Mouse (Mus musculus) cerebellum, adult 9-10 months (tissue): ENCODE measurements around the gene Rps16.
A peak's percentile ranks its signal among the peaks of the same experiment; 100 is the strongest.

Source experiments
- DNase-seq: peaks from one replicate; pipeline ENCODE4 v3.0.0; 2022

Rps16 gene

DNA sequence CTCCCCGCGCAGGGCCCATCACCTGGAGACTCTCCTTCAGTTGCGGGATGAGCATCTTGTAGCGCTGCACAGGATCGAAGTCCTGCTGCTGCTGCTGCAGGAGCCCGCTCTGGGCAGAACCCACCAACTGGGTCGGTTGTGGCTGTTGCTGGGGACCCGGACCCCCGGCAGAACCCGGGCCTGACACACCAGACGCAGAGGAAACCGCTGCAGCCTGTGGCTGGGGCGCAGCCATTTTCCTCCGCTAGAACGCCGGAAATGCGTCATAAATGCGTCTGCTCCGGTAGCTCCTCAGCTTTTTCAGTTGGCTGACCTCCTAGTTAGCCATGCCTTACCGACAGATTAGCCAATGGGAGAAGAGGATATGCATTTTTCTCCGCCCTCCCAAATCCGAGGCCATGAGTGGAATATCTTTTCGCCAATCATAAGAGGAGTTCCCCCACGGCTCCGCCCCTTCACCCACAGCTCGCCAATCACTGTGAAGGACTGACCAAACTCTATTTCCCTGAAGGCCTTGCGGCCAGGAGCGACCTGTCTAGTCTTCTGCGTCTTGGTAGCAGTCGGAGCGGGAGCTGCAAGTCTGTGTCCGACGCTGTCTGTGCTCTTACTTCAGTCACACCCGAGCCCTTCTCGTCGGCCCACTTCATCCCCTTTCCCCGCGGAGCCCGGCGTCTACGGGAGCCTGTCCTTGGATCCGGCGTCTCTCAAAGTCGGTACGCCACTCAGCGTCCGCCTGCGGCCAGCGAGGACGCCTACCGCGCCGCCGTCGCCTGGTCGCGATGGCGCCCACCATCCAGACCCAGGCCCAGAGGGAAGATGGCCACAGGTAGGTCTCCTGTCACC lies 42.2 kb downstream of the Rps16 start, which contains the start of the genes Med29 and Paf1:
TSS of gene Med29 (minus strand) at position 280 of the 843 bp plus-strand sequence.
TSS of gene Paf1 (plus strand) at position 523 of the 843 bp plus-strand sequence.
- DNase-seq, result peak; percentile 99

- DNase-seq, result no peak
These were observed 43.0 kb downstream of the Rps16 start for GRCm38 (mm10) chr7:28393272-28393951.

- no peak for DNase-seq
These were observed 45.0 kb downstream of the Rps16 start for GRCm38 (mm10) chr7:28395425-28395824.

DNA sequence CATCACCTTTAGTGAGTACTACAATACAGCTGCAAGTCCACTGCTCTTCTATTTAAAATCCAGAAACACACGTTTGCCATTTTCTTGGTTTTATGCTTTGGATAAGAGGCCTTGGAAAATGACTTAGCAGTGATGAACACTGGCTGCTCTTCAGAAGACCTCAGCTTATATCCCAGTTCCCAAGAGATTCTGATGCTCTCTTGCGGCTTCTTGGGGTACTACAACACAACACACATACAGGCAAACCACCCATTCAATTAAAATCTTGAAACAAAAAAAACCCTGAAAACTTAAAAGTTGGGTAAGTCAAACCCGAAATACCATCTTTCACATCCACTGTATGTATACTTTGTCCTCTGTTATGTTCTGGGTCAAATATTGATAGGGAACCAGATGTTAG lies 47.5 kb downstream of the Rps16 start:
- no peak for DNase-seq

DNA sequence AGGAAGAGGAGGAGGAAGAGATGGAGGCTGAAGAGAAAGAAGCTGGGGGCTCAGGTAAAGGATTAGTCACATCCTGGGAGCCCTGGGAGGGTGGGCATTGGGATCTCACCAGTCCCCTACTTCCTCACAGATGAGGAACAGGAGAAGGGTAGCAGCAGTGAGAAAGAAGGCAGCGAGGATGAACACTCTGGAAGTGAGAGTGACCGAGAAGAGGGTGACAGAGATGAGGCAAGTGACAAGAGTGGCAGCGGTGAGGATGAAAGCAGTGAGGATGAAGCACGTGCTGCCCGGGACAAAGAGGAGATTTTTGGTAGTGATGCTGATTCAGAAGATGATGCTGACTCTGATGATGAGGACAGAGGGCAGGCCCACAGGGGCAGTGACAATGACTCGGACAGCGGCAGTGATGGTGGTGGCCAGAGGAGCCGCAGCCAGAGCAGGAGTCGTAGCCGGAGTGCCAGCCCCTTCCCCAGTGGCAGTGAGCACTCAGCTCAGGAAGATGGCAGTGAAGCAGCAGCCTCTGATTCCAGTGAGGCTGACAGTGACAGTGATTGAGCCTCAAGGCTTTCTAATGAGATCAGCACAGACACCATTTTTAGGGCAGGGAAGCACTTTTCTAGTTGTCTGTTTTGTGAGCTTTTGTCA lies 48.4 kb downstream of the Rps16 start:
- no peak for DNase-seq

- no peak for DNase-seq
These were observed 50.6 kb downstream of the Rps16 start for GRCm38 (mm10) chr7:28401030-28401429.

DNA sequence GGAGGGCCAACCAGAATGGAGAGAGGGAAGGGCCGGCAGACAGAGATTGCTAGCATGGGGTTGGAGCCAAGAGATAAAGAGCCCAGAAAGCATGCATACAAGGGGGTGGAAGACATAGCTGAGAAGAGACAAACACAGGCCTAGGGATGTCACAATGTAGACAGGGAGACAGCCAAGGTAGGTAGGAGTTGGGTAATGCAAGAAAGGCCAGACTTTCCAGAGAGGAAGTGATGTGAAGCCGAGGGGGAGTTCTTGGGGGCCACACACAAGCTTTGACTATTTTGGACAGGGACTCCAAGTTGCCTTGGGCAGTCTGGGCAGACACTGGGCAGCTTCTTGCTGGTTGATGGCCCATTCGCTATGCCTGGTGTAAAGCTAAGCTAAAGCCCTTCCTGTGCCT lies 51.5 kb downstream of the Rps16 start:
- DNase-seq, result no peak
